Mouse (Mus musculus): ENCODE data around the gene Smg7. TPM values are rescaled to one million over a fixed set of nuclear protein-coding genes. Genes with fewer than 3 reads are reported as not detected.

Gene Smg7
- polyA plus RNA-seq, 1 experiment: 74.0 TPM

DNA sequence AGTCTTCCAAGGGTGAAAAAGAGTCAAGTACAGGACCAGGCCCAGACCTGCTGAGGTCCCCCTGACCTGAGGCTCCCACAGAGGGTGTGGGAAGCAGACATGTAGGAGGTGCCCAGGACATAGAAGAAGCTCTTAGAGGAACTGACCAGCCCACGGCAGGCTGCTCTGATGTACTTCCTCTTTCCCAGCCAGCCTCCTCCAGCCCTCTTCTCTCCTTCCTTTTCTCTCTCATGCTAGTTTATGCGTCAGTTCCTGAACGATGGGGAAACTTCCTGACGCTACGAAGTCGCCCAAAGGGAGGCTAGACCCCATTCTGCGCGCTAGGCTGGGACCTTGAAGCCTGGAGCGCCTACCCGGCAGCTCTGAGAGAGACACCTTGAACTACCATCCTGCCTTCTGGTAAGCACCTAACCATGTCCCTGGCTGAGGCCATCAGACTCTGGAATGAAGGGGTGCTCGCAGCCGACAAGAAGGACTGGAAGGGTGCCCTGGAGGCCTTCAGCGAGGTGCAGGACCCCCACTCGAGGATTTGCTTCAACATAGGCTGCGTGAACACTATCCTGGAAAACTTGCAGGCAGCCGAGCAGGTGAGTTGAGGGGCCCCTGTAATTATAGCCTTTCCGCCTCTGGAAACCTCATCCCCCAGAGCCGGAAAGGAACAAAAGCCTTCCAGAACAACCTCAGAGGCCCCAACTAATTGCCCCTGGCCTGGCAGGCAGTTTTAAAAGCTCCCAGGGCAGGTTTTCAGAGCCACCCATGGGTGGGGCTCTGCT is 94.6 kb downstream of the Smg7 start:
- peak overlapping the region; percentile 33 for H3K4me3 ChIP-seq (ENCODE audit: control insufficient read depth, insufficient read depth, low read length)
- H3K4me1 ChIP-seq (replicated peaks; ENCODE audit: control insufficient read depth, insufficient read depth, low read length): peaks cover 9% of the 10 kb centered on the region
- 14% methylated on average over 18 of the region's 18 CpGs for WGBS
- TF ChIP-seq CTCF (IDR thresholded peaks at IDR 0.05; ENCODE audit: borderline replicate concordance, control insufficient read depth, extremely low read depth, insufficient read depth, low read length, poor library complexity) (no peak), POLR2A (IDR thresholded peaks at IDR 0.05; ENCODE audit: control insufficient read depth, extremely low read depth, insufficient read depth, low read length, poor library complexity) (no peak)
- H3K36me3 ChIP-seq (ENCODE audit: control insufficient read depth, insufficient read depth, low read length): no peaks in the 10 kb centered on the region
- H3K27me3 ChIP-seq (ENCODE audit: control insufficient read depth, insufficient read depth, low read length): no peaks in the 10 kb centered on the region
- peak overlapping the region; percentile 29; the same call in 1 of the 2 replicates for H3K27ac ChIP-seq (ENCODE audit: control insufficient read depth, insufficient read depth, low read length)
- DNase-seq: no peak

GRCm38 (mm10) chr1:152804907-152805306 is 97.5 kb downstream of the Smg7 start:
- Histone ChIP-seq H3K27me3 (ENCODE audit: control insufficient read depth, insufficient read depth, low read length) (no peaks in the 10 kb centered on the region), H3K36me3 (ENCODE audit: control insufficient read depth, insufficient read depth, low read length) (no peaks in the 10 kb centered on the region), H3K27ac (ENCODE audit: control insufficient read depth, insufficient read depth, low read length) (no peak overlapping the region), H3K4me1 (replicated peaks; ENCODE audit: control insufficient read depth, insufficient read depth, low read length) (peaks cover 9% of the 10 kb centered on the region), H3K4me3 (ENCODE audit: control insufficient read depth, insufficient read depth, low read length) (no peak overlapping the region)
- no peak for TF ChIP-seq POLR2A (IDR thresholded peaks at IDR 0.05; ENCODE audit: control insufficient read depth, extremely low read depth, insufficient read depth, low read length, poor library complexity)
- TF ChIP-seq CTCF (IDR thresholded peaks at IDR 0.05; ENCODE audit: borderline replicate concordance, control insufficient read depth, extremely low read depth, insufficient read depth, low read length, poor library complexity): no peak
- DNase-seq: no peak
- WGBS: 88% methylated on average over 6 of the region's 6 CpGs

- H3K4me1 ChIP-seq (replicated peaks; ENCODE audit: control insufficient read depth, insufficient read depth, low read length): no peaks in the 10 kb centered on the region
- no peak overlapping the region for H3K27ac ChIP-seq (ENCODE audit: control insufficient read depth, insufficient read depth, low read length)
- H3K36me3 ChIP-seq (ENCODE audit: control insufficient read depth, insufficient read depth, low read length): no peaks in the 10 kb centered on the region
- no peak for TF ChIP-seq CTCF (IDR thresholded peaks at IDR 0.05; ENCODE audit: borderline replicate concordance, control insufficient read depth, extremely low read depth, insufficient read depth, low read length, poor library complexity)
- no peak for TF ChIP-seq POLR2A (IDR thresholded peaks at IDR 0.05; ENCODE audit: control insufficient read depth, extremely low read depth, insufficient read depth, low read length, poor library complexity)
- no peaks in the 10 kb centered on the region for H3K27me3 ChIP-seq (ENCODE audit: control insufficient read depth, insufficient read depth, low read length)
- H3K4me3 ChIP-seq (ENCODE audit: control insufficient read depth, insufficient read depth, low read length): no peak overlapping the region
- WGBS: 93% methylated on average over 13 of the region's 13 CpGs
- DNase-seq: no peak
Observed at GRCm38 (mm10) chr1:152800633-152801176, 101.7 kb downstream of the Smg7 start.

DNA sequence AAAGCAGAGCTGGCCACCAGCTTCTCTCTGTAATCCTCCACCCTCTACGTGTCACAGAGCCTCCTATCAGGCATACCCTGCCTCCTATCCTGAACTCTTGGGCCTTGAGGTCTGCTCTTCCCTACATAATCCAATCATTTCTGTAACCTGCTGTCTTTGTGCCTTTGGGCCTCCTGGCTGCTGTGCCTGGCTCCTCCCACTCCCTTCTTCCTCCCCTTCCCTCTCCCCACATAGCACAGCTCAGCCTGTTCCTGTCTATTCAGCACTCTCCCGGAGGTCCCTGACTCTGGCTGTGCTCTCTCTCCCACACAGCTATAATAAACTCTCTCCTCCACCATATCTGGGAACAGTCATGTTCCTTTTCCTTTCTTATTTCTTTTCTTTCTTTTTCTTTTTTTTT is 102.5 kb downstream of the Smg7 start, which contains the start of gene Ncf2:
Gene Ncf2 (plus strand): TSS at position 298 of the 400 bp plus-strand sequence.
- H3K27me3 ChIP-seq (ENCODE audit: control insufficient read depth, insufficient read depth, low read length): no peaks in the 10 kb centered on the region
- no peak for DNase-seq
- 34% methylated on average over 2 of the region's 2 CpGs for WGBS
- H3K27ac ChIP-seq (ENCODE audit: control insufficient read depth, insufficient read depth, low read length): no peak within 1 kb of the TSS
- TF ChIP-seq CTCF (IDR thresholded peaks at IDR 0.05; ENCODE audit: borderline replicate concordance, control insufficient read depth, extremely low read depth, insufficient read depth, low read length, poor library complexity) (no peak), POLR2A (IDR thresholded peaks at IDR 0.05; ENCODE audit: control insufficient read depth, extremely low read depth, insufficient read depth, low read length, poor library complexity) (no peak)
- H3K4me1 ChIP-seq (replicated peaks; ENCODE audit: control insufficient read depth, insufficient read depth, low read length): no peaks in the 10 kb centered on the region
- no peaks in the 10 kb centered on the region for H3K36me3 ChIP-seq (ENCODE audit: control insufficient read depth, insufficient read depth, low read length)
- H3K4me3 ChIP-seq (ENCODE audit: control insufficient read depth, insufficient read depth, low read length): no peak within 1 kb of the TSS

- WGBS: 31% methylated on average over 9 of the region's 9 CpGs
- no peaks in the 10 kb centered on the region for H3K36me3 ChIP-seq (ENCODE audit: control insufficient read depth, insufficient read depth, low read length)
- H3K4me1 ChIP-seq (replicated peaks; ENCODE audit: control insufficient read depth, insufficient read depth, low read length): no peaks in the 10 kb centered on the region
- H3K27me3 ChIP-seq (ENCODE audit: control insufficient read depth, insufficient read depth, low read length): no peaks in the 10 kb centered on the region
- TF ChIP-seq CTCF (IDR thresholded peaks at IDR 0.05; ENCODE audit: borderline replicate concordance, control insufficient read depth, extremely low read depth, insufficient read depth, low read length, poor library complexity) (no peak), POLR2A (IDR thresholded peaks at IDR 0.05; ENCODE audit: control insufficient read depth, extremely low read depth, insufficient read depth, low read length, poor library complexity) (no peak)
- H3K4me3 ChIP-seq (ENCODE audit: control insufficient read depth, insufficient read depth, low read length): no peak overlapping the region
- H3K27ac ChIP-seq (ENCODE audit: control insufficient read depth, insufficient read depth, low read length): no peak overlapping the region
- no peak for DNase-seq
Observed at GRCm38 (mm10) chr1:152798125-152798524, 104.3 kb downstream of the Smg7 start.

DNA sequence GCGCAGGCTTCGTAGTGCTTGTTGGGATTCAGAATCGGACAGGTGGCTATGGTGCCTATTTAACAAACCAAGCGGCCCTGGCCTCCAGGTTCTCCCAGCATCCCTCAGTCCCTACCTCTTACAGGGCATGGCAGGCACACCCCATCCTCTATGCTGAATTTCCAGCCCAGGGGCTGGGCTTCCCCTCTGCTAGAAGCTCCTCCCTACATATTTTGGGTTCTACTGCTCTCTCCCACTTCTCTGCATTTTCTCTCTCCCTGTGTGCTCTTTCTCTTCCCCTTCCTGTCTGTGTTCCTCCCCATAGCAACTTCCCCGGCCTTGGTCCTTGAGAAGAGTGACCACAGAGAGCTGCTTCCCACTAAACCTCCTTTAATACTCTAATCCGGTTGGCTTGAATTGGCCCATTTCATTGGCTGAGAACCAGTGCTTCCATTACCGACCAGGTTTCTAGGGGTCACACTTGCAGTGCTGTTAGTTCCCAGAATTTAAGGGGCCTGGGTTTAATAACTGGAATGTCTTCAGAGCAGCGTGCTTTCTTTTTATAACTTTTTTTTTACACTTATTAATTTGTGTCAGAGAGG is 105.7 kb downstream of the Smg7 start:
- H3K4me3 ChIP-seq (ENCODE audit: control insufficient read depth, insufficient read depth, low read length): no peak overlapping the region
- H3K36me3 ChIP-seq (ENCODE audit: control insufficient read depth, insufficient read depth, low read length): no peaks in the 10 kb centered on the region
- H3K4me1 ChIP-seq (replicated peaks; ENCODE audit: control insufficient read depth, insufficient read depth, low read length): no peaks in the 10 kb centered on the region
- H3K27me3 ChIP-seq (ENCODE audit: control insufficient read depth, insufficient read depth, low read length): no peaks in the 10 kb centered on the region
- no peak overlapping the region for H3K27ac ChIP-seq (ENCODE audit: control insufficient read depth, insufficient read depth, low read length)
- 87% methylated on average over 8 of the region's 8 CpGs for WGBS
- TF ChIP-seq POLR2A (IDR thresholded peaks at IDR 0.05; ENCODE audit: control insufficient read depth, extremely low read depth, insufficient read depth, low read length, poor library complexity) (no peak), CTCF (IDR thresholded peaks at IDR 0.05; ENCODE audit: borderline replicate concordance, control insufficient read depth, extremely low read depth, insufficient read depth, low read length, poor library complexity) (no peak)
- no peak for DNase-seq

Data from thymus, adult 2 months (tissue).